Mouse (Mus musculus): ENCODE measurements around the gene Trpv2. TPM values are rescaled to one million over a fixed set of nuclear protein-coding genes. Genes with fewer than 3 reads are reported as not detected.

Trpv2 gene
- total and polyA plus RNA-seq, 3 experiments: 30.0 to 30.4 TPM; not detected in 1

DNA sequence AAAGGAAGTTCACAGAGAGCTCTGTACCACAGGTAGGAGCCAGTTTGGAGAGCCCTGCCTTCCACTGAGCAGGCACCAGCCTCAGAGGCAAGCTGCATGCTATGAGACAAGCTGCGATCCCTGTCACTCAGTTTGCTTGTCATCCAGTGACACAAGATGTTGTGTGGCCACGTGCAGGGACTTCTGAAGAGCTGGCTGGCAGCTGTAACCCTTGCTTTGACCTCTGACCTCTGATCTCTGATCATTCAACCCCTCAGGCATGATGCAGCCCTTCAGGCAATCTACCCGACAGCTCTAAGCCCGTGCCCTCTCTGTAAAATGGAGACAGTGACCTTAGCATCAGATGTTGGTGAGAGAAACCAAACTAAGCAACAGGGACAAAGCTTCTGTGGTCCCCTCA is 48.6 kb downstream of the Trpv2 start:
- H3K36me3 ChIP-seq (ENCODE audit: control insufficient read depth in 1 of 2, insufficient read depth in 2 of 2, low read length in 2 of 2): peaks cover 0 to 25% of the 10 kb centered on the region in 2 experiments; a peak in 2 of 4 replicates
- H3K4me3 ChIP-seq (ENCODE audit: control insufficient read depth in 1 of 2, insufficient read depth in 1 of 2, low read depth in 2 of 2, low read length in 2 of 2): no peak overlapping the region
- H3K4me1 ChIP-seq (ENCODE audit: control insufficient read depth in 1 of 2, insufficient read depth in 2 of 2, low read length in 2 of 2): peaks cover 11 to 34% of the 10 kb centered on the region in 2 experiments
- no peak overlapping the region for H3K27ac ChIP-seq (ENCODE audit: control insufficient read depth, low read depth, low read length)
- DNase-seq (ENCODE audit: low read depth, low spot score): no peak
- H3K9me3 ChIP-seq (replicated peaks; ENCODE audit: insufficient read depth, low read length): no peaks in the 10 kb centered on the region
- no peaks in the 10 kb centered on the region for H3K27me3 ChIP-seq (ENCODE audit: control insufficient read depth in 1 of 2, insufficient read depth in 2 of 2, low read length in 2 of 2)
- no peaks in the 10 kb centered on the region for H3K79me2 ChIP-seq (ENCODE audit: control insufficient read depth, insufficient read depth, low read length, poor library complexity)
- H3K9ac ChIP-seq (ENCODE audit: control insufficient read depth, low read depth, low read length, poor library complexity, severe bottlenecking): no peak overlapping the region
- no peak for TF ChIP-seq TCF12 (IDR thresholded peaks at IDR 0.05; ENCODE audit: low read depth, low read length)
- TF ChIP-seq ZNF384 (IDR thresholded peaks at IDR 0.05; ENCODE audit: low read depth, low read length): no peak
- TF ChIP-seq USF1 (IDR thresholded peaks at IDR 0.05; ENCODE audit: low read depth, low read length): no peak
- no peak for TF ChIP-seq POLR2AphosphoS5 (IDR thresholded peaks at IDR 0.05; ENCODE audit: borderline replicate concordance, low read depth, low read length)
- no peak for TF ChIP-seq MXI1 (IDR thresholded peaks at IDR 0.05; ENCODE audit: low read depth, low read length)
- TF ChIP-seq MAX (IDR thresholded peaks at IDR 0.05; ENCODE audit: low read length): no peak
- no peak for TF ChIP-seq SMC3 (IDR thresholded peaks at IDR 0.05; ENCODE audit: low read depth, low read length)
- no peak for TF ChIP-seq EP300 (IDR thresholded peaks at IDR 0.05; ENCODE audit: low read depth in 1 of 2, low read length in 2 of 2)
- TF ChIP-seq GABPA (IDR thresholded peaks at IDR 0.05; ENCODE audit: low read depth, low read length): no peak
- TF ChIP-seq GATA1 (IDR thresholded peaks at IDR 0.05; ENCODE audit: low read depth, low read length): no peak
- TF ChIP-seq USF2 (IDR thresholded peaks at IDR 0.05; ENCODE audit: borderline replicate concordance in 1 of 2, insufficient read depth in 1 of 2, low read depth in 1 of 2, low read length in 2 of 2): no peak
- TF ChIP-seq UBTF (IDR thresholded peaks at IDR 0.05; ENCODE audit: borderline replicate concordance, insufficient read depth, low read depth, low read length): no peak
- TF ChIP-seq MYC (IDR thresholded peaks at IDR 0.05; ENCODE audit: low read depth, low read length): no peak
- TF ChIP-seq TAL1 (IDR thresholded peaks at IDR 0.05; ENCODE audit: low read length): no peak
- TF ChIP-seq MEF2A (IDR thresholded peaks at IDR 0.05; ENCODE audit: extremely low read depth, insufficient replicate concordance, low read depth, low read length, poor library complexity, severe bottlenecking): no peak
- TF ChIP-seq POLR2A (IDR thresholded peaks at IDR 0.05; ENCODE audit: control insufficient read depth in 1 of 2, insufficient read depth in 1 of 2, low read depth in 1 of 2, low read length in 2 of 2, poor library complexity in 1 of 2): no peak
- TF ChIP-seq ZMIZ1 (IDR thresholded peaks at IDR 0.05; ENCODE audit: low read depth, low read length): no peak
- TF ChIP-seq ELF1 (IDR thresholded peaks at IDR 0.05; ENCODE audit: low read depth, low read length): no peak
- TF ChIP-seq NRF1 (IDR thresholded peaks at IDR 0.05; ENCODE audit: insufficient read depth, low read depth, low read length, poor library complexity, severe bottlenecking): no peak

All from MEL (cell line).